Mouse (Mus musculus): ENCODE data around the gene Meaf6.

The Meaf6 gene

DNA sequence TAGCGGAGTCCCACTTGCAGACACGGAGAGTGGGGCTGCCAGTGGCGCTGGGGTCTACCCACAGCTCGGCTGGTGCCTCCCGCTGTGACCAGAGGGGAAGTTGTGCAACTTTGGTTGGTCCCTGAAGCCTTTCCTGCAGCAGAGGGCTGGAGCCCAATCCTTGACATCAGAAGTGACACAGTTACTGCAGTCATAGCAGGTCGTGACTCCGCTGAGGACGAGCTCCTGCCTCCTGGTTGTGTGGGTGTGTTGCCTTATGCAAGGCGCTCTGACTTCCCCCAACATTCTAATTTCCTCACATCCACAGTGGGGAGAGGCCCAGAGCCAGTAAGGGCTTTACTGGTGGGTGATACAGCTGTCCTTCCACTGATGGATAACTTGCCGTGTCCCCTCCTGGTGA lies 60.3 kb downstream of the Meaf6 start:
- no peak for DNase-seq

DNA sequence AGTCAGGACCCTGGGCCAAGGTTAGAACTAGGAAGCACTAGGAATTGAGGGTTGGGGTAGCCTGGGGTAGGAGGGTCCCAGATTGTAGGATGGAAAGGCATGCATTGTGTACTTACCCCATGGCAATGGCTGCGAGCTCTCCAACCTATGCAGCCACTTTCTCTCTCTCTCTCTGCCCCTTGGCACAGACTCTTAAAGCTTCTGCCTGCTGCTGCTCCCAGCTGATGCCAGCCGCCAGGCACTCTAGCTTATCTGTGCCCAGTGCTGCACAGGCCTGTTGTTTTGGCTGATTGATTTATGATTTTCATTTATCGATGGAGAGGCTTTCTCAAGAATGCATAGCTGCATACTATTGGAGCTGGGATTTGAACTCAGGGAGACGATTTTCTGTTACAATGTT lies 63.0 kb downstream of the Meaf6 start:
- DNase-seq: no peak

DNA sequence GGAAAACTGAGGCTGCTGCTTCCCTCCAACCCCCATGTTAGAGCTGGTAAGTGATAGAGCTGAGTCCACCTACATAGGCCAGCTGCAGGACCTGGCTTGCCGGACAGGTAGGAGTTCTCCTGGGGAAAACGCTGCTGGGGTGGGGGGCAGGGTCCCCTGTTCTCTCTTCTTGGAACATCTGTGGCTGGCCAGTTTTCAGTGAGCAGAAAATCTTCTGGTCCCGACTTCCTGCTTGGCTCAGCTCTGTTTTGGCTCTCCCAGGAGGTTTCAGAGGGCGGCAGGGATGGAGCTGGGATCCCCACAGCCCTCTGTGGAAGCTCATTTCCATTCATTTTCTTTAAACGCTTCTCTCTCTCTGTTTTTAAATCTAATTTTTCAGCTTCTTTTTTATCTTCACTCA lies 64.5 kb downstream of the Meaf6 start:
- no peak for DNase-seq

DNA sequence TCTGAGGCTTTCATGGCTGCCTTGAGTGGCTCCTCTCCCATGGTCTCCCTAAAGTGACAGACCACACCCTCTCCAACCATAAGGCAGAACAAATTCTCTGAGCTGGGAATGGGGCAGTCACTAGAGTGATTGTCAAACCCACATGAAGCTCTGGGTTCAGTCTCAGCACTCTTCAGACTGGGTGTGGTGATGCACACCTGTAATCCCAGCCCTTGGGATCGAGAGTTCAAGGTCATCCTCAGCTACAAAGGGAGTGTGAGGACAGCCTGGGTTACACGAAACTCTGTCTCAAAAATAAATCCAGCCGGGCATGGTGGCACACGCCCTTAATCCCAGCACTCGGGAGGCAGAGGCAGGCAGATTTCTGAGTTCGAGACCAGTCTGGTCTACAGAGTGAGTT lies 67.5 kb downstream of the Meaf6 start:
- no peak for DNase-seq

DNA sequence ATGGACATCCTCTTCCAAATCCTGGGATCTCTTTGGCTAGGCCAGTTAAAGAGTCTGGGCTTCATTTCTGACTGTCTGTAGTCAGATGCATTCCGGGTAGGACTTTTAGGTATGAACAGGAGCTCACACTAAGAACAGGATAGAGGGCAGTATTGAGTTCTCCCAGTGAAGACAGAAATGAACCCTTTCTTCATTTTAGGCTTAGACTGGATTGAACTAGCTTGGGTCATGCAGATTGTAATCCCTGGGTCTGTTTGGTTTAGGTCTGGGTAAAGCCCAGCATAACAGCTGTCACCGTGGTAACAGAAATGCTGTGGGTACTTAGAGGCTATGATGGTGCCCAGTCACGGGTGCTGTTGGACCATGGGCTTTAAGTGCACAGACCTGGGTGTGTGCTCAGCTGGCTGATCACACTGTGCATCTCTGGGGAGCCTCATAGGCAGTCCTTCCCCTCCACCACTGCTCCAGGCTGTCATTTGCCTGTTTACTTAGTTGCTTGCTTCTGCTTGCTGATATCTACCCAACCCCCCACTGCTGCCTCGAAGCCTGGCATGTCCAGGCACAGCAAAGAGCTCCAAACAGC lies 68.8 kb downstream of the Meaf6 start:
- no peak for DNase-seq

- no peak for DNase-seq
These were observed 70.7 kb downstream of the Meaf6 start for GRCm38 (mm10) chr4:125155646-125156045.

- DNase-seq: no peak
These were observed 72.4 kb downstream of the Meaf6 start for GRCm38 (mm10) chr4:125157322-125157721.

- DNase-seq: no peak
These were observed 73.1 kb downstream of the Meaf6 start for GRCm38 (mm10) chr4:125158081-125158480.

GRCm38 (mm10) chr4:125158581-125159317 lies 73.8 kb downstream of the Meaf6 start:
- no peak for DNase-seq

DNA sequence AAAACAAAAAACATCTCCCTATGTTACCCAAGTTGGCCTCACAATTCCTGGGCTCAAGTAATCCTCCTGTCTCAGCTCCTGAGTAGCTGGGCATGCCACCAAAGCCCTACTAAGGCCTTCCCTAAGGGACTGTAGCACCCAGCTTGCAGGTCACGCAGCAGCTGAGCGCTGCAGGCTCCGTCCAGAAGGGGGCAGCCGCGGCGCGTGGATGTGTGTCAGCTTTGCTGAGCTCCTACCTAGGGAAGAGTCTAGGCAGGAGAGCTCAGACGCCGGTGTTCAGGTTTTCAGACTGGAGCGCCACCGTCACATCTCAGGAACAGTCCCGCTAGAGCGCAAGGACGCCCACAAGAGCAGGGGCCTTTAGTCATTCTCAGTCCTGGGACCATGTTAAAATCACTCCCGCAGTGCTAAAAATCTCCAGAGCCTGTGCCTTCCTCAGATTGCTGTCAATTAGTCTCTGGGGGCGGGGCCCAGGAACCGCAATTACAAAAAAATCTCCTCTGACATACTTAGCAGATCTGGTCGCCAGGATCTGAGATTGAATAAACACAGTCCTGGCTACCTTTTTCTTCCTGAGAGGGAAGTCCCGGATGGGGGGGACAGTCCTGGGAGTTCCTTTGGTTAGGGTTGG lies 75.5 kb downstream of the Meaf6 start:
- DNase-seq: peak; percentile 74

DNA sequence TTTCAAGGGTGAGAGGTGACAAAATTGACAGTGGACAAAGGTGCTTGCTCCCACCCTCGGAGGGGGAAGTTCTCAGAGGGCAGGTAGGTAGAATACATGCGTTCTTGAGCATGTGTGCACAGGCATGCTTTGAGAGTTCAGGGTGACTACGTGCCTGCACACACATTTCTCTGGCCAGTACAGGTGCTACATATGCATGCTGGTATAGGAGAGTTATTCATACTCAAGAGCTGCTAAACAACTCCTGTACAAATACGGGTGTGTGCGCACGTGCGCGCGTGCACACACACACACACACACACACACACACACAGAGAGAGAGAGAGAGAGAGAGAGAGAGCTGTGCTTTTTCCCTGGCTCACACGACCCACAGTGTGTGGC lies 76.0 kb downstream of the Meaf6 start:
- DNase-seq: no peak

DNA sequence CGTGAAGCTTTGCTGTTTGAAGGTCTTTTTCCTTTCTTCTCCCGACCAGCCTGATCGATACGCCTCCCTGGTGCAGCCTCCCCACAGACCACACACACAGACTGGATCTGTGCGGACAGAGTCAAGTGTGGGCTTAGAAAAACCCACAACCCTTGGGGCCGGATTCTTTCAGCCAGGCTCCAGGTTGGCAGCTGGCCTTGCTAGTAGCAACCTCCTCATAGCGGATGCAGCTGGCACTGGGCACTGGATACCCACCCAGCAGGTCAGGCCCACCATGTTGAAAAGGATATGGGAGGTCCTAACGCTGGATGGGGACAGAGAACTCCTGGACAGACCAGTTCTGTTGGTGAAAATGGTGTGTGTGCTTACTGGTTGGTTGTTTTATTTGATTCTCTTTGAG lies 76.5 kb downstream of the Meaf6 start:
- no peak for DNase-seq

DNA sequence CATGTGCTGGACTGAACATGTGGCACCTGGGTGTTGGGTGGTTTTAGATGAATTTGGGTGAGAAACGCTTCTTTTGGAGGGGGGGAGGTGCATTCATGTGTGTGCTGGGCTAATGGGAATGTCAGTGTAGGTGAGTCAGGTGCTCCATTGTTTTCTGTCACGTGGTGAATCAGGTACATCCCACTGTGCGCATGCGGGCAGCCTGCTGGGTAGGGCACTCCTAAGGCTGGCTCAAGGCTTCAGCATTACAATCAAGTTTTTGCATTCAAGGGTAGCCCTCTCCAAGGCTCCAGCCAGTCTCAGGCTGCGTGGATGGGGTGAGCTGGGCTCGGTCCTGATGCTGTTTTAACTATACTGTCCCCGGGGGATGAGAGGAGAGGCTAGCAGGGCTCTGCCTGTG lies 77.8 kb downstream of the Meaf6 start:
- DNase-seq: no peak

Data from kidney, adult 11 months (tissue).